Mouse (Mus musculus) kidney, embryonic 15.5 days (tissue): ENCODE data around the gene Il4ra. TPM values are rescaled to one million over a fixed set of nuclear protein-coding genes. Genes with fewer than 3 reads are reported as not detected.

Experiments used
- ATAC-seq: fragments of 200-750 bp; cut with Nextera tagmentation; replicated peaks from 2 replicates; pipeline ENCODE4 v1.8.0; 2017; ENCODE audit warnings: moderate TSS enrichment; ENCODE audit not compliant: low FRiP score
- H3K27ac ChIP-seq: fragments of 300-500 bp; sonication (generic); 2 replicates; pipeline ENCODE4 v1.5.1; 2015; ENCODE audit warnings: mild to moderate bottlenecking, inconsistent platforms
- H3K27me3 ChIP-seq: fragments of 300-500 bp; sonication (generic); 2 replicates; pipeline ENCODE4 v1.6.1; 2015; ENCODE audit warnings: inconsistent platforms
- H3K36me3 ChIP-seq: fragments of 300-500 bp; sonication (generic); 2 replicates; pipeline ENCODE4 v1.6.1; 2015; ENCODE audit warnings: inconsistent platforms
- H3K4me1 ChIP-seq: fragments of 300-500 bp; sonication (generic); 2 replicates; pipeline ENCODE4 v1.6.1; 2015; ENCODE audit warnings: inconsistent platforms
- H3K4me2 ChIP-seq: fragments of 300-500 bp; sonication (generic); 2 replicates; pipeline ENCODE4 v1.6.1; 2015; ENCODE audit warnings: moderate library complexity, mild to moderate bottlenecking, inconsistent platforms
- H3K4me3 ChIP-seq: fragments of 300-500 bp; sonication (generic); replicated peaks from 2 replicates; pipeline ENCODE4 v1.5.1; 2015; ENCODE audit warnings: mild to moderate bottlenecking, inconsistent platforms
- H3K9ac ChIP-seq: fragments of 300-500 bp; sonication (generic); 2 replicates; pipeline ENCODE4 v1.6.1; 2015; ENCODE audit warnings: mild to moderate bottlenecking, inconsistent platforms
- H3K9me3 ChIP-seq: fragments of 300-500 bp; sonication (generic); replicated peaks from 2 replicates; pipeline ENCODE4 v1.6.1; 2016; ENCODE audit warnings: inconsistent platforms
- WGBS: fragments of 180-500 bp; shearing (Covaris S2); methylation state at CpG from one replicate; pipeline ENCODE4 v1.1.7; 2015; ENCODE audit warnings: mixed read lengths; 5-methylcytosine and 5-hydroxymethylcytosine counted together
- polyA plus RNA-seq: library from polyadenylated mRNA; unstranded; fragments of >200 nt; fragmentation: Nextera tagmentation; extraction: Ambion mirVana; gene quantifications from 2 replicates; pipeline ENCODE4 v1.2.1, GENCODE M21; 2015

The Il4ra gene
- polyA plus RNA-seq, 1 experiment from 2014 or later: 10.4 TPM

- ATAC-seq: no peak
- Histone ChIP-seq H3K4me3 (no peak overlapping the region), H3K36me3 (no peaks in the 10 kb centered on the region), H3K4me1 (peaks cover 10% of the 10 kb centered on the region), H3K27ac (no peak overlapping the region), H3K4me2 (no peak overlapping the region), H3K9me3 (no peaks in the 10 kb centered on the region), H3K27me3 (no peaks in the 10 kb centered on the region), H3K9ac (no peak overlapping the region)
- WGBS: 60% methylated on average over 3 of the region's 3 CpGs
Measured at GRCm38 (mm10) chr7:125596406-125596805, 44.5 kb downstream of the Il4ra start.

GRCm38 (mm10) chr7:125597083-125597482 is 45.2 kb downstream of the Il4ra start:
- no peaks in the 10 kb centered on the region for H3K36me3 ChIP-seq
- no peak for ATAC-seq
- 82% methylated on average over 9 of the region's 9 CpGs for WGBS
- no peak overlapping the region for H3K27ac ChIP-seq
- H3K4me1 ChIP-seq: peaks cover 10% of the 10 kb centered on the region
- H3K4me2 ChIP-seq: no peak overlapping the region
- no peak overlapping the region for H3K4me3 ChIP-seq
- H3K9me3 ChIP-seq: no peaks in the 10 kb centered on the region
- no peaks in the 10 kb centered on the region for H3K27me3 ChIP-seq
- H3K9ac ChIP-seq: no peak overlapping the region

- 91% methylated on average over 11 of the region's 11 CpGs for WGBS
- Histone ChIP-seq H3K36me3 (no peaks in the 10 kb centered on the region), H3K9ac (no peak overlapping the region), H3K27me3 (no peaks in the 10 kb centered on the region), H3K9me3 (no peaks in the 10 kb centered on the region), H3K4me3 (no peak overlapping the region), H3K4me1 (peaks cover 10% of the 10 kb centered on the region), H3K4me2 (no peak overlapping the region), H3K27ac (no peak overlapping the region)
- no peak for ATAC-seq
Measured at GRCm38 (mm10) chr7:125597516-125598347, 45.8 kb downstream of the Il4ra start.

- ATAC-seq: no peak
Measured at GRCm38 (mm10) chr7:125599373-125599973, 47.6 kb downstream of the Il4ra start.

GRCm38 (mm10) chr7:125600136-125600535 is 48.2 kb downstream of the Il4ra start:
- H3K4me3 ChIP-seq: no peak overlapping the region
- H3K27ac ChIP-seq: no peak overlapping the region
- H3K4me1 ChIP-seq: peaks cover 10% of the 10 kb centered on the region
- no peak overlapping the region for H3K9ac ChIP-seq
- no peaks in the 10 kb centered on the region for H3K27me3 ChIP-seq
- H3K36me3 ChIP-seq: no peaks in the 10 kb centered on the region
- H3K4me2 ChIP-seq: no peak overlapping the region
- ATAC-seq: no peak
- 68% methylated on average over 10 of the region's 10 CpGs for WGBS
- no peaks in the 10 kb centered on the region for H3K9me3 ChIP-seq

More at GRCm38 (mm10) chr7:125599373-125599973, 47.6 kb downstream of the Il4ra start:
- H3K9me3 ChIP-seq: no peaks in the 10 kb centered on the region
- H3K4me2 ChIP-seq: no peak overlapping the region
- H3K4me3 ChIP-seq: no peak overlapping the region
- no peak overlapping the region for H3K27ac ChIP-seq
- H3K36me3 ChIP-seq: no peaks in the 10 kb centered on the region
- no peaks in the 10 kb centered on the region for H3K27me3 ChIP-seq
- peaks cover 10% of the 10 kb centered on the region for H3K4me1 ChIP-seq
- no peak overlapping the region for H3K9ac ChIP-seq
- 65% methylated on average over 4 of the region's 4 CpGs for WGBS

- Histone ChIP-seq H3K4me3 (no peak overlapping the region), H3K9me3 (no peaks in the 10 kb centered on the region), H3K4me2 (no peak overlapping the region), H3K9ac (no peak overlapping the region), H3K36me3 (no peaks in the 10 kb centered on the region), H3K27ac (no peak overlapping the region), H3K4me1 (peaks cover 10% of the 10 kb centered on the region), H3K27me3 (no peaks in the 10 kb centered on the region)
- ATAC-seq: no peak; the same call in 1 of the 2 replicates
- 31% methylated on average over 6 of the region's 6 CpGs for WGBS
Measured at GRCm38 (mm10) chr7:125600612-125601279, 48.8 kb downstream of the Il4ra start.

- H3K4me3 ChIP-seq: no peak overlapping the region
- no peaks in the 10 kb centered on the region for H3K9me3 ChIP-seq
- no peak overlapping the region for H3K27ac ChIP-seq
- no peaks in the 10 kb centered on the region for H3K36me3 ChIP-seq
- H3K4me2 ChIP-seq: no peak overlapping the region
- H3K27me3 ChIP-seq: no peaks in the 10 kb centered on the region
- ATAC-seq: no peak; the same call in 1 of the 2 replicates
- WGBS: 56% methylated on average over 6 of the region's 6 CpGs
- H3K9ac ChIP-seq: no peak overlapping the region
- H3K4me1 ChIP-seq: peaks cover 10% of the 10 kb centered on the region
Measured at GRCm38 (mm10) chr7:125601280-125601670, 49.4 kb downstream of the Il4ra start.

GRCm38 (mm10) chr7:125601821-125602448 is 50.0 kb downstream of the Il4ra start:
- ATAC-seq: no peak
- 60% methylated on average over 11 of the region's 11 CpGs for WGBS

GRCm38 (mm10) chr7:125603185-125603631 is 51.3 kb downstream of the Il4ra start, which contains the start of gene Il21r:
Il21r (plus strand) TSS chr7:125603429.
- Histone ChIP-seq H3K4me2 (no peak within 1 kb of the TSS), H3K9me3 (no peaks in the 10 kb centered on the region), H3K9ac (no peak within 1 kb of the TSS), H3K4me1 (peaks cover 10% of the 10 kb centered on the region), H3K27ac (no peak within 1 kb of the TSS), H3K4me3 (no peak within 1 kb of the TSS), H3K36me3 (no peaks in the 10 kb centered on the region), H3K27me3 (no peaks in the 10 kb centered on the region)
- 70% methylated on average over 11 of the region's 11 CpGs for WGBS
- ATAC-seq: no peak

More at GRCm38 (mm10) chr7:125601821-125602448, 50.0 kb downstream of the Il4ra start:
- Histone ChIP-seq H3K4me3 (no peak overlapping the region), H3K4me2 (no peak overlapping the region), H3K27me3 (no peaks in the 10 kb centered on the region), H3K9ac (no peak overlapping the region), H3K27ac (no peak overlapping the region), H3K36me3 (no peaks in the 10 kb centered on the region), H3K4me1 (peaks cover 10% of the 10 kb centered on the region), H3K9me3 (no peaks in the 10 kb centered on the region)

- H3K4me1 ChIP-seq: peaks cover 10% of the 10 kb centered on the region
- H3K9me3 ChIP-seq: no peaks in the 10 kb centered on the region
- H3K9ac ChIP-seq: no peak overlapping the region
- WGBS: 80% methylated on average over 12 of the region's 12 CpGs
- H3K27ac ChIP-seq: no peak overlapping the region
- H3K4me2 ChIP-seq: no peak overlapping the region
- H3K4me3 ChIP-seq: no peak overlapping the region
- no peaks in the 10 kb centered on the region for H3K36me3 ChIP-seq
- H3K27me3 ChIP-seq: no peaks in the 10 kb centered on the region
- ATAC-seq: no peak
Measured at GRCm38 (mm10) chr7:125604362-125605319, 52.7 kb downstream of the Il4ra start.

- Histone ChIP-seq H3K27me3 (no peaks in the 10 kb centered on the region), H3K4me3 (no peak overlapping the region), H3K4me2 (no peak overlapping the region), H3K36me3 (no peaks in the 10 kb centered on the region), H3K9me3 (no peaks in the 10 kb centered on the region), H3K4me1 (peaks cover 6% of the 10 kb centered on the region), H3K27ac (no peak overlapping the region), H3K9ac (no peak overlapping the region)
- no peak for ATAC-seq
- 52% methylated on average over 4 of the region's 4 CpGs for WGBS
Measured at GRCm38 (mm10) chr7:125605725-125606139, 53.8 kb downstream of the Il4ra start.
